Mouse (Mus musculus) lung, postnatal 0 days (tissue): ENCODE measurements around the gene Hist2h2aa1. TPM values are rescaled to one million over a fixed set of nuclear protein-coding genes. Genes with fewer than 3 reads are reported as not detected.
A peak's percentile ranks its signal among the peaks of the same experiment; 100 is the strongest.
"Not testable (repeated sequence)": the region's sequence is repeated elsewhere in the genome, so short reads cannot be mapped to it uniquely, and the experiment has no call there.

Source experiments
- ATAC-seq: fragments of 200-750 bp; cut with Nextera tagmentation; 2 replicates; pipeline ENCODE4 v1.8.0; 2017; ENCODE audit warnings: moderate library complexity
- DNase-seq: peaks from one replicate; pipeline ENCODE4 v3.0.0-alpha.2; 2016; ENCODE audit warnings: low spot score
- H3K27ac ChIP-seq: fragments of 300-500 bp; sonication (generic); 2 replicates; pipeline ENCODE4 v1.5.1; 2014; ENCODE audit warnings: antibody characterized with exemption, mild to moderate bottlenecking, low read length, mixed read lengths
- H3K27me3 ChIP-seq: fragments of 300-500 bp; sonication (generic); replicated peaks from 2 replicates; pipeline ENCODE4 v1.6.1; 2014; ENCODE audit warnings: low read length, mixed read lengths; ENCODE audit not compliant: insufficient read depth
- H3K36me3 ChIP-seq: fragments of 300-500 bp; sonication (generic); 2 replicates; pipeline ENCODE4 v1.6.1; 2014; ENCODE audit warnings: low read length, mixed read lengths; ENCODE audit not compliant: insufficient read depth
- H3K4me1 ChIP-seq: fragments of 300-500 bp; sonication (generic); 2 replicates; pipeline ENCODE4 v1.6.1; 2014; ENCODE audit warnings: antibody characterized with exemption, low read depth, low read length, mixed read lengths; ENCODE audit not compliant: insufficient read depth
- H3K4me2 ChIP-seq: fragments of 300-500 bp; sonication (generic); replicated peaks from 2 replicates; pipeline ENCODE4 v1.6.1; 2014; ENCODE audit warnings: low read depth, mild to moderate bottlenecking, low read length, moderate library complexity, mixed read lengths
- H3K4me3 ChIP-seq: fragments of 300-500 bp; sonication (generic); 2 replicates; pipeline ENCODE4 v1.5.1; 2014; ENCODE audit warnings: low read depth, low read length
- H3K9ac ChIP-seq: fragments of 300-500 bp; sonication (generic); replicated peaks from 2 replicates; pipeline ENCODE4 v1.6.1; 2014; ENCODE audit warnings: low read depth, mild to moderate bottlenecking
- H3K9me3 ChIP-seq: fragments of 300-500 bp; sonication (generic); 2 replicates; pipeline ENCODE4 v1.6.1; 2016; ENCODE audit warnings: low read length, mixed read lengths
- CTCF ChIP-seq: IDR thresholded peaks from 2 replicates; pipeline ENCODE4 v1.5.1; 2016; ENCODE audit warnings: antibody characterized with exemption, mild to moderate bottlenecking
- EP300 ChIP-seq: IDR thresholded peaks from 2 replicates; pipeline ENCODE4 v1.6.1; 2016; ENCODE audit warnings: antibody characterized with exemption, mild to moderate bottlenecking, control low read depth
- WGBS: fragments of 180-500 bp; shearing (Covaris S2); extraction: QIAGEN DNeasy Blood & Tissue Kit; methylation state at CpG from one replicate; pipeline ENCODE4 v1.1.7; 2014; 5-methylcytosine and 5-hydroxymethylcytosine counted together
- polyA plus RNA-seq: library from polyadenylated mRNA; unstranded; fragments of >200 nt; fragmentation: Nextera tagmentation; extraction: Ambion mirVana; gene quantifications from 2 replicates; pipeline ENCODE4 v1.2.1, GENCODE M21; 2015

Hist2h2aa1 gene
- polyA plus RNA-seq, 1 experiment from 2014 or later: 60.0 TPM

DNA sequence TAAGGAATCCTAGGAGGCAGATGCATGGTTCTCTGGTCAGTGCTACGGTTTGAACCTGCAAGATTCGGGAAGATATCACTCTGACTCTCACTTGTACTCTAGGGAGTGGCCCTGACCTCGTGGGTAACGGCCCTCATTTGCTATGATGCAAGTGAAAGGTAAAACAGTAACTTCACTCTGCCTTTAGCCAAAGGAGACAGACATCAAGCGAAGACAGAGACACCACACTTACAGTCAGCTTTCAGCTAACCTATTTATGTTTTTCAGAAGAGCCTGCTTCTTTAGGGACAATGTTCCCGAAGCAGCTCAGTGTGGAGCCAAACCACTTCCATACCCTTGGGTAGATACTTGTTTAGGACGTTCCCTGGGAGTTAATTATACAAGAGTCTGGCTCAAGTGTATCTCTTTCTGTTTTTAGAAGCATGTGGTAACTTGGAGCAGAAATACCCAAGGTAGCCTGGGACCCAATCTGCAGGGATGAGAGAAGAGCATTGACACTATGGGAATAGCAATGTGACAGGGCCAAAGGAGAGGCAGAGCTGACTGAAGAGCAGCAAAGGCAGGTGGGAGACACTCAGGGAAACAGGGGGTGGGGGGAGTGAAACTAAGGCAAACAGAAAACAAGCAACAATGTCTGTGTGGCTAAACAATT lies 1.2 kb upstream of the Hist2h2aa1 start:
- Histone ChIP-seq H3K9me3 (no peaks in the 10 kb centered on the region), H3K36me3 (no peaks in the 10 kb centered on the region), H3K4me3 (peak overlapping the region; percentile 28; the same call in 1 of the 2 replicates), H3K9ac (peak overlapping the region; percentile 37), H3K4me2 (peak overlapping the region; percentile 55), H3K27ac (peak overlapping the region; percentile 90), H3K4me1 (peaks cover 14% of the 10 kb centered on the region), H3K27me3 (no peaks in the 10 kb centered on the region)
- no peak for TF ChIP-seq EP300
- TF ChIP-seq CTCF: no peak
- DNase-seq (no peak), ATAC-seq (no peak)
- 70% methylated on average over 7 of the region's 7 CpGs for WGBS

DNA sequence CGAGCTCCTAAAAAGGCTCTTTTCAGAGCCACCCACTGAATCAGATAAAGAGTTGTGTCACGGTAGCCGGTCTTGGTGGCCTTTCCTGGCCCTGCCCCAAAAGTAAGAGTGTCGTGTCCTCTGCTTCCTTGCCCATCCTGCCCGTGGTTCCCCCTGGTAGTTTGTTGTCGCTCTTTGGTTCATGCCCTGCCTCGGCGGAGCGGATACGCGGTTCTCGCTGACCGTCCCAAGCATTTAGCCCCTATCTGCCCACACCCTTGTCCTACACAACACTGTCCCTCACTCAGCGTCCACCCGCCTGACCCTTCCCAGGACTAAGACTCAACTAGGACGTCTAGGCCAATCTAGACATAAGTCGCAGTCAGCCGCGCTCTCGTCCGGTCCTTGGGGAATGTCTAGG lies 721 bp downstream of the Hist2h2aa1 start:
- not testable (repeated sequence) for H3K27me3 ChIP-seq, DNase-seq, H3K4me2 ChIP-seq, H3K9ac ChIP-seq, H3K36me3 ChIP-seq, ATAC-seq, H3K9me3 ChIP-seq, H3K27ac ChIP-seq
- peak overlapping the region; percentile 25; the same call in 1 of the 2 replicates for H3K4me3 ChIP-seq
- 0% methylated on average over 10 of the region's 21 CpGs for WGBS
- peaks cover 10% of the 10 kb centered on the region for H3K4me1 ChIP-seq

DNA sequence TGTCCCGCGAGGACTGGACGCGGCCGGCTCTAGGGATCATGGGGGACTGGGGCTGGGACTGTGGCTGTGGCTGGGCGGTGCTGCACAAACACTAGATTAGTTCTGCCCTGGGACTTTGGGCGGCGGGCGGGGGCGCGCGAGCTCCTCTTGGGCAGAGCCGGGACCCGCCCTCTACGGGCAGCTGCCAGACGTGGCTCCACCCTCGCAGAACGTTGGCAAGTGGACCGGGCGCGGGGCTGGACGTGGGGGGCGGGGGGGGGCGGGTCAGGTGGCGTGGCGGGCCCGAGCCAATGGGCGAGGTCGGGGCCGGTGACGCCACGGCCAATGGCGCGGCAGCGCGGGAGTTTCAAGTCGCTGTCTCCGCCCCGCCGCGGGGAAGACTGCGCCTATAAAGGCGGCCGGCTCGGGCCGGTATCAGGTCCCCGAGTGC lies 1.1 kb downstream of the Hist2h2aa1 start, which contains the start of gene Hist2h3c1:
Gene Hist2h3c1 (plus strand): TSS at position 259 of the 430 bp plus-strand sequence.
- H3K4me1 ChIP-seq, H3K9me3 ChIP-seq, H3K4me2 ChIP-seq, DNase-seq, H3K27me3 ChIP-seq, H3K36me3 ChIP-seq, H3K27ac ChIP-seq, H3K9ac ChIP-seq: not testable (repeated sequence)
- peak within 1 kb of the TSS; percentile 25; the same call in 1 of the 2 replicates for H3K4me3 ChIP-seq
- WGBS: no CpG with 5 or more reads among the region's 47 CpGs
- ATAC-seq: peak; percentile 91

DNA sequence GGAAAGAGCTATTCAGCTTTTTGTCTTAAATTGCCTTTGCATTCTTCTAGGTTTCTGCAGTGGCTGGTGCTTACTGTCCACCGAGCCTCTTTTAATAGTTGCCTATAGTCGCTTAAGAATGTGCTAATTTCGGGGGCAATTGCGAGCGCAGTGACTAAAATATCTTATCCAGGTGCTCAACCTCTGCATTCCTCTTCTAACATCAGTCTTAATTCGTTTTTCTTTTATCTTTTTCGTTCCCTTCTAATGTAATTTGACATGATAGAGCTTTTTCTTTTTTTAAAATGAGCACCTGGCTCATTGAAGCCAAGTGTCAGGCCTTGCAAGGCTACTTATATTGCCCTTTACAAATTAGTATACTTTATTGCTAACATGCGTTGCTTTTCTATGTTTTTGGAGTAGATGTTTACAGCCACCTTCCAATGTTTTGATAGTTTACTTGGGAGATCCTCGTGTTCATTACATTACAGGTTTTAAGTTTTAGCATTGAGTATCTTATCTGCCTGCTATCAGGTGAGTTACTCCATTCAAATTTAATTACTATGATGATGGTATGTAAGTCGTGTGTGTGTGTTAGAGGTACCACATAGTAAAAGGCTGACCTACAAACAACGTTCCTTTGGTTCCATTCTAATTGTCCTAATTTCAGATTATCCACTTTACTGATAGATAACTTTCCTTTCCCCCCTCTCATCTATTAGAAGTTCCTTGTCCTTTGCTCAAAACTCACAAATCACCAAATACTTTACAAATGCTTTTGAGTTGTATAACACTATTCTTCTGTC lies 2.3 kb downstream of the Hist2h2aa1 start:
- Histone ChIP-seq H3K9ac (no peak overlapping the region), H3K36me3 (no peaks in the 10 kb centered on the region), H3K4me3 (no peak overlapping the region), H3K4me2 (no peak overlapping the region; the same call in 1 of the 2 replicates), H3K4me1 (peaks cover 10% of the 10 kb centered on the region; the same call in 1 of the 2 replicates), H3K27me3 (no peaks in the 10 kb centered on the region), H3K9me3 (no peaks in the 10 kb centered on the region), H3K27ac (no peak overlapping the region)
- no peak for ATAC-seq
- no peak for DNase-seq
- TF ChIP-seq EP300: no peak
- TF ChIP-seq CTCF: no peak
- 13% methylated on average over 11 of the region's 11 CpGs for WGBS

DNA sequence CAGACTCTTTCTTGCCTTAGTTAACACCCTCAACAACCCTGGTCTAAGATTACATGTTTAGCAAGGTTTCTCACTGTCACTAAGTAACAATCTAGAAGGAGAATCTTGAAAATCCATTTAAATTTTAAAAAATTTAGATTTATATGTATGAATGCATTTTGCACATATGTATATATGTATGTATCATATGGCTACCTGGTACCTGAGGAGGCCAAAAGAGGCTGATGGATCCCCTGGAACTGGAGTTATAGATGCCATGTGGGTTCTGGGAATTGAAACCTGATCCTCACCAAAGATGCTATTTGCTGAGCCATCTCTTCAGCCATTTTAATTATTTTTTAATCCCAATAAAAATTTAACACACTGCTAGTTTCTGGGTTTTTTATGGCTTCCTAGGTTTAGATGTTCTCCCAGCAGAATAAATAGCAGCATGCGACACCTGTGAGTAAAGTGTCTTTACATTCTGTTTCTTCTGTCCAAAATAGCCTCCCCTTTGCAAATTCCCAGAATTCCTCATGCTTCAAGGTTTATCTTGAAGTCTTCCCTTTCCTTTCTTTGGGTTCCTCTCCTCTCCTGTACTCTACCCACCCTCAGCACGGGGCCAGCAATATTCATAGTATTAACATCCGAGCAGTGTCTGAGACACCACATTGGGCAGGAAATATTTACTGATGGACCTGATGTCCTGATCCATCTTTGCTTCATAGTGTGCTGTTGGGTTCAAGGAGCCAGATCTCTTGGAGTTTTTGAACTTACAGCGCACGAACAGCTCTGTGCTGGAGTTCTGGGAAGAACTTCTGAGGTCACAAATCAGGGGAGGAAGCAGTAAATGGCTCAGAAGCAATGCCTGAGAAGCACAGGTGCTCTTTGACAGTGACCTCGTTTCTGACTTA lies 3.1 kb downstream of the Hist2h2aa1 start:
- H3K27ac ChIP-seq: no peak overlapping the region

DNA sequence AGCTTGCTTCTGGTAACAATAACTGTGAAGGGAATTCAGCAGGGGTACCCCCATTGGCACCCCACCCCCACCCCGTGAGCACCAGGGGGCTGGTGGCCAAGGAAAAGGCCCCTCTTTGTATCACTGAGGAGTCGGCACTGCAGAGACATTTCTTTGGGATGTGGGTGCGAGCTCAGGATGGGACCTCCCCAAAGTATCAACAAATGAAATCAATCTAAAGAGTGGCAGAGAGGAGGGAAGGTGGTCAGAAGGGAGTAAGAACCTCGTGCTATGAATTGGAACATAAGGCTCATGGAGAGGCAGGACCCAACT lies 3.7 kb downstream of the Hist2h2aa1 start:
- no peak for ATAC-seq
- WGBS: 48% methylated on average over 4 of the region's 4 CpGs
- Histone ChIP-seq H3K4me2 (no peak overlapping the region), H3K9ac (no peak overlapping the region), H3K9me3 (no peaks in the 10 kb centered on the region), H3K4me1 (peaks cover 7% of the 10 kb centered on the region; the same call in 1 of the 2 replicates), H3K4me3 (no peak overlapping the region), H3K27me3 (peaks cover 2% of the 10 kb centered on the region; the same call in 1 of the 2 replicates), H3K27ac (no peak overlapping the region), H3K36me3 (no peaks in the 10 kb centered on the region)
- DNase-seq: no peak
- TF ChIP-seq CTCF (no peak), EP300 (no peak)

More for the DNA sequence above, 3.1 kb downstream of the Hist2h2aa1 start:
- TF ChIP-seq CTCF: no peak
- TF ChIP-seq EP300: no peak
- no peak for ATAC-seq
- no peak overlapping the region for H3K4me2 ChIP-seq
- no peaks in the 10 kb centered on the region for H3K36me3 ChIP-seq
- no peak overlapping the region for H3K9ac ChIP-seq
- no peak overlapping the region for H3K4me3 ChIP-seq
- 36% methylated on average over 6 of the region's 6 CpGs for WGBS
- no peaks in the 10 kb centered on the region for H3K9me3 ChIP-seq
- no peak for DNase-seq
- H3K27me3 ChIP-seq: no peaks in the 10 kb centered on the region; the same call in 1 of the 2 replicates
- H3K4me1 ChIP-seq: peaks cover 10% of the 10 kb centered on the region; the same call in 1 of the 2 replicates
